Mouse (Mus musculus) G1E (cell line): ENCODE measurements around the gene Fam83e.

Source experiments
- CTCF ChIP-seq: IDR thresholded peaks from 2 replicates; pipeline ENCODE4 v1.5.1; 2012; ENCODE audit warnings: low read depth, low read length, inconsistent platforms, mixed read lengths
- GATA1 ChIP-seq: IDR thresholded peaks from 2 replicates; pipeline ENCODE4 v1.6.1; 2012; ENCODE audit warnings: borderline replicate concordance, low read length, inconsistent platforms, mixed read lengths
- POLR2AphosphoS5 ChIP-seq: IDR thresholded peaks from 2 replicates; pipeline ENCODE4 v1.6.1; 2012; ENCODE audit warnings: low read depth, low read length, inconsistent platforms; ENCODE audit not compliant: insufficient replicate concordance
- TAL1 ChIP-seq: conservative IDR thresholded peaks from 2 replicates; pipeline ENCODE4 v1.6.1; 2012; ENCODE audit warnings: low read depth, low read length, inconsistent platforms, mixed read lengths

- TF ChIP-seq CTCF (no peak), GATA1 (no peak), POLR2AphosphoS5 (no peak), TAL1 (no peak)
Observed at GRCm38 (mm10) chr7:45775237-45775636, 54.2 kb downstream of the Fam83e start.
